9 mouse cellular contexts compared by ENCODE assay signal in genomic region chrX:96712907-96713774, GRCm38 (mm10). TPM values are rescaled to one million over a fixed set of nuclear protein-coding genes. Genes with fewer than 3 reads are reported as not detected.
DNase-seq lines count a peak whose midpoint lies in the region; ATAC-seq and TF ChIP-seq lines count a peak whose summit lies in the region.
"Had no signal": no experiment of that assay in that cellular context is flagged by ENCODE, and none has a peak within 500 bp of the region (broad histone marks: within the 10 kb centered on the region; RNA-seq: fewer than 3 reads in every experiment).

Gpr165 (plus strand) TSS chrX:96713441.

- 0 out of 2 replicates have a peak within 1 kb of the TSS, but pooled peaks have one; percentile 10 for H3K4me3 ChIP-seq in kidney, adult 2 months (ENCODE audit: insufficient read depth, low read depth, low read length)
- peak within 1 kb of the TSS; percentile 36 for H3K4me3 ChIP-seq in hindbrain, postnatal 0 days (ENCODE audit: low read length)
- peak within 1 kb of the TSS; percentile 41 for H3K4me3 ChIP-seq in neural tube, embryonic 13.5 days
- H3K4me3 ChIP-seq: erythroblast, embryonic 14.5 days had no signal

- no peak for DNase-seq in kidney, adult 2 months
- DNase-seq in kidney, adult 11 months = no peak
- DNase-seq in embryo, embryonic 11 days = peak; percentile 68
- peak; percentile 24 for DNase-seq in gastrocnemius, postnatal 25 days
- DNase-seq in hindbrain, postnatal 0 days (ENCODE audit: low spot score) = peak; percentile 79
- DNase-seq in left cerebral cortex, postnatal 4 days = peak; percentile 68
- no peak for DNase-seq in spleen, postnatal 10 days (ENCODE audit: low spot score in 2 of 2)

- no peaks in the 10 kb centered on the region for H3K36me3 ChIP-seq in kidney, adult 2 months (ENCODE audit: control insufficient read depth, insufficient read depth, low read length)
- H3K36me3 ChIP-seq in hindbrain, postnatal 0 days (ENCODE audit: insufficient read depth, low read length) = no peaks in the 10 kb centered on the region
- H3K36me3 ChIP-seq in neural tube, embryonic 13.5 days = no peaks in the 10 kb centered on the region

- H3K27ac ChIP-seq in kidney, adult 2 months (ENCODE audit: insufficient read depth, low read depth, low read length) = no peak within 1 kb of the TSS
- peak within 1 kb of the TSS; percentile 65; the same call in 1 of the 2 replicates for H3K27ac ChIP-seq in hindbrain, postnatal 0 days
- H3K27ac ChIP-seq in neural tube, embryonic 13.5 days (replicated peaks) = no peak within 1 kb of the TSS

- TF ChIP-seq CTCF in kidney, adult 2 months (conservative IDR thresholded peaks at IDR 0.05; ENCODE audit: insufficient read depth, insufficient read length, low read depth, low read length) = no peak
- no peak for TF ChIP-seq CTCF in hindbrain, postnatal 0 days (IDR thresholded peaks at IDR 0.05; ENCODE audit: low read depth)

- H3K4me2 ChIP-seq in hindbrain, postnatal 0 days (ENCODE audit: low read depth, low read length) = peak within 1 kb of the TSS; percentile 56
- H3K4me2 ChIP-seq in neural tube, embryonic 13.5 days = peak within 1 kb of the TSS; percentile 57

- ATAC-seq in hindbrain, postnatal 0 days = peak; percentile 99
- ATAC-seq in neural tube, embryonic 13.5 days (ENCODE audit: low read depth) = peak; percentile 99

- no peak for TF ChIP-seq POLR2A in kidney, adult 2 months (IDR thresholded peaks at IDR 0.05; ENCODE audit: low read depth, low read length)

- no peaks in the 10 kb centered on the region for H3K4me1 ChIP-seq in kidney, adult 2 months (ENCODE audit: control insufficient read depth, insufficient read depth, low read length)
- H3K4me1 ChIP-seq in hindbrain, postnatal 0 days (ENCODE audit: insufficient read depth, low read length) = no peaks in the 10 kb centered on the region
- no peaks in the 10 kb centered on the region for H3K4me1 ChIP-seq in neural tube, embryonic 13.5 days (replicated peaks)

- intact Hi-C loops in left cerebral cortex, postnatal 4 days (cut with DNase I) = no loop called here

- H3K9me3 ChIP-seq in hindbrain, postnatal 0 days (ENCODE audit: low read length) = no peaks in the 10 kb centered on the region
- no peaks in the 10 kb centered on the region for H3K9me3 ChIP-seq in neural tube, embryonic 13.5 days

- WGBS in kidney, adult 2 months = 4% methylated on average over 16 of the region's 16 CpGs
- WGBS in hindbrain, postnatal 0 days = 34% methylated on average over 16 of the region's 16 CpGs
- WGBS in neural tube, embryonic 13.5 days = 18% methylated on average over 16 of the region's 16 CpGs

- H3K9ac ChIP-seq in hindbrain, postnatal 0 days (replicated peaks; ENCODE audit: low read length) = peak within 1 kb of the TSS; percentile 14
- peak within 1 kb of the TSS; percentile 64 for H3K9ac ChIP-seq in neural tube, embryonic 13.5 days

- no peaks in the 10 kb centered on the region for H3K27me3 ChIP-seq in kidney, adult 2 months (replicated peaks; ENCODE audit: control insufficient read depth, insufficient read depth, low read length)
- no peaks in the 10 kb centered on the region for H3K27me3 ChIP-seq in hindbrain, postnatal 0 days (ENCODE audit: insufficient read depth, low read length)
- no peaks in the 10 kb centered on the region for H3K27me3 ChIP-seq in neural tube, embryonic 13.5 days

RNA-seq across cellular contexts. Expression of gene Gpr165, which starts in this region (rescaled TPM):
- polyA plus RNA-seq in kidney, adult 2 months (2012; rRNA removed) = 0.05 and 0.06 TPM in 2 replicates
- under 1 TPM; 0.08 to 0.23 TPM for total RNA-seq in gastrocnemius, postnatal 25 days (2021)
- total RNA-seq in hindbrain, postnatal 0 days (2014; rRNA removed) = 32.8 and 32.9 TPM in 2 replicates
- polyA plus RNA-seq in hindbrain, postnatal 0 days (2015; fragmentation: Nextera tagmentation; extraction: Ambion mirVana) = 5.9 and 6.9 TPM in 2 replicates
- total RNA-seq in left cerebral cortex, postnatal 4 days (2021) = 1 to 10 TPM; 7.6 to 8.7 TPM
- 3.9 and 4.1 TPM in 2 replicates for polyA plus RNA-seq in neural tube, embryonic 13.5 days (2015; fragmentation: Nextera tagmentation; extraction: Ambion mirVana)
- polyA plus RNA-seq: erythroblast, embryonic 14.5 days had no signal

Comparison
In these comparisons a context has a peak if more than half of its experiments do, and no peak if none do; other contexts are left out.
1. RNA of gene Gpr165 (total RNA-seq): 32.8 to 32.9 TPM in hindbrain, postnatal 0 days and 7.6 to 8.7 TPM in left cerebral cortex, postnatal 4 days; 0.08 to 0.23 TPM in gastrocnemius, postnatal 25 days; every median in the first group is over 4 times any median in the second.
2. Peak in DNase-seq in gastrocnemius, postnatal 25 days; RNA of the gene not detected or under 1 TPM.
3. DNase-seq: peak in embryo, embryonic 11 days (single experiment), hindbrain, postnatal 0 days (single experiment) and left cerebral cortex, postnatal 4 days (single experiment); none in kidney, adult 2 months (single experiment), kidney, adult 11 months (single experiment) and spleen, postnatal 10 days (0 of 2).
4. Peak in every context shown above with its lines, with median percentiles within 50 percentile points of each other: H3K4me3 ChIP-seq.